Mouse (Mus musculus) retina, postnatal 1 day (tissue): Measurements from ENCODE around the gene Bod1l.

Source experiments
- DNase-seq: peaks from one replicate; pipeline ENCODE4 v3.0.0-alpha.2; 2012

The Bod1l gene

DNA sequence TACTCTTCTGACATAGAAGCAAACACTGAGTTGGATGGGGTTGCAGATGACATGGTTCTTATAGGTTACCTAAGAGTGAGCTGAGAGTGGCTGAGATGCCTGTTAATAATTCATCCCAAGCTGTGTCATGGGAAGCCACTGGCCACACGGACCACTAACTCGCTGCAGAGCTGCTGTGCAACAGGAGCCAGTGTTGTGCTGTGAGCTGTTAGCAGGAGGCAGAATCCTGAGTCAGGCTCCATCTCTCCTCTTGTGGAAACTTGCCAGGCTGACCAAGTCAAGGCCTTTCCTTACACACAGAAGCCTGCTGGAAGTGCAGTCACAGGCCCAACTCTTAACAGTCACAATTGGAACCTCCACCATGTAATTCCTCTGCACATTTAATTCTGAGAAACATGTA is 53.6 kb downstream of the Bod1l start:
- no peak for DNase-seq

DNA sequence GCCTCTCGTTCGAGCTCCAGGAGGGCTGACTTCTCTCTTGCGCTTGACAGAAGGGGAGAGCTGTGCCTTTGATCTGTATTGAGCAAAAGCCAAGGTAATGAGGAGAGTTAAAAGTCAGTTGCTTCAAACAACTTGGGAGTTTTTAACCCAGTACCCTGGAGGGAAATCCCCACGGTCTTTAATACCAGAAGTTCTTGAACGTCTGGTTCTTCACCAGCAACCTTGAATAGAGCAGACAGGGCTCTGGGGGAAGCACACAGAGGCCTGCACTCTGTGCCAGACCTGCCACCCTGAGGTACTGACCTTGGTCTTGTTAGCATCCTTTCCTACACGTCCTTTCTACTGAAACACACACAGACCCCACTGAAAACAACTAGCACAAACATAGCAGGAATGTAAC is 55.2 kb downstream of the Bod1l start:
- DNase-seq: no peak

DNA sequence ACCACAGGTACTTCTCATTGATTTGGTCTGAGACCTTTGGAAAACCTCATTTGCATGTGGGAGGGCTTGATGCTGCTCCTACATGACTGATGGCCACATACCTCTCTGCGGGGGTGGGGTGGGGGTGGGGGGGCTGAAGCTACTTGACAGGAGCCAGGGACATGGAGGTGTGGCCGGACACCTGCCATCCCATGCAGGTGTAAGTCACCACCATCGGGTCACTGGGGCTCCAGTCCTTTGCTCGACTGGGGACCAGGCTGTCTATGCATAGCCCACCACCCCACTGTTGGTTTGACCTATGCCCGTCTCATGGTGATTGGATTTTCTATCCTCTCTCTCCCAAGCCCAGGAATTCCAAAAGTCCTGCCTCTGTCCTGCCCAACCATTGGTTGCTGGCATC is 62.2 kb downstream of the Bod1l start:
- no peak for DNase-seq

DNA sequence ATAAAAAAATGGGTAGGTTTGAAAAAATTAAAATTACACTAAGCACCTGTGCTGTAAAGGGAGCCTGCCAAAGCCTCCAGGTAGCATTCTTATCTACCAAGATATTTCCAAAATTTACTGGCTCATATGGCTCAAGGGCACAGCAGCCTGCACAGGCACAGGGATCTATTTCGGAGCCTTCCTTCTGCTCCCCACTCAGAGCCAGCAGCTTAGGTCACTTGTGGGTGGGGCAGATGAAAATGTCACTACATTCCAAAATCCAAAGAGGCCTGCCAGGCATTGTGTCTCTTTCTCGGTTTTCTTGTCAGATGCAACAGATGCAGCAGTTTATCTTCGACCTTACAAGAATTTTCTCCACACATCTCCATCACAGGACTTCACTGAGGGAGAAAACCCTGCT is 64.1 kb downstream of the Bod1l start:
- DNase-seq: no peak

DNA sequence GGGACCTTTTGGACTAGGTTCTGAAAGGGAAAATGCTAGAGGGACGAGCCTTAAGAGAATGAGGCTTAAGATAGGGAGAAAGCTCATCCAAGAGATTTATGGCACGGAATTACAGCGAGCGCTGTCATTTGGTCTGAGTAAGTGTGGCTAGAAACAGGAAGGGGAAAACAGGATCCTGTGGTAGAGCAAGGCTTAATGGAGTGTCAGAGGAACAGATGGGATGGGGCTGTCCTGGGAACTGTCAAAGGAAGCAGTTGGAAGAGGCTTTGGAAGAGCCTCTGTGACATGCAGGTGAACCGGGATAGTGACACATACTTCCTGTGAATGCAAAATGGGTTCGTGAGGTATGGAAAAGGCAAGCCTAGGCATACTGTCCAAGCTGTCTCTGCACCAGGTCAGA is 68.4 kb downstream of the Bod1l start:
- no peak for DNase-seq

DNA sequence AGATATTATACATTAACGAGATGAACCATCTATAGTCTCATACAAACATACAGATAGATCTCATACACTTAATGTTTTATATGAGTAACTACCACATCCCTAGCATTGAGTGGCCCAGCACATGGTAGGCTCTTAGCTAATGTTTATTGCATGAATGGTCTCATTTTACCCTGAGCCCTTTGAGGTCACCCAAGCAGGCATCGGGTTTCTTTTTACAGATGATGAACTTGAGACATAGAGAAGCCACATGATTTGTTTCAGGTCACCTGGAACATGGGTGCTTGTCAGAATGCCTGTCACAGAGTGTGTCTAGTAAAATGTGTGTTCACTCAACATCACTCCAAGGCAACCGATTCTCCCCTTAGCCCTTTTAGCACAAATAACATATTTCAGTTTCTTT is 68.8 kb downstream of the Bod1l start:
- DNase-seq: no peak

DNA sequence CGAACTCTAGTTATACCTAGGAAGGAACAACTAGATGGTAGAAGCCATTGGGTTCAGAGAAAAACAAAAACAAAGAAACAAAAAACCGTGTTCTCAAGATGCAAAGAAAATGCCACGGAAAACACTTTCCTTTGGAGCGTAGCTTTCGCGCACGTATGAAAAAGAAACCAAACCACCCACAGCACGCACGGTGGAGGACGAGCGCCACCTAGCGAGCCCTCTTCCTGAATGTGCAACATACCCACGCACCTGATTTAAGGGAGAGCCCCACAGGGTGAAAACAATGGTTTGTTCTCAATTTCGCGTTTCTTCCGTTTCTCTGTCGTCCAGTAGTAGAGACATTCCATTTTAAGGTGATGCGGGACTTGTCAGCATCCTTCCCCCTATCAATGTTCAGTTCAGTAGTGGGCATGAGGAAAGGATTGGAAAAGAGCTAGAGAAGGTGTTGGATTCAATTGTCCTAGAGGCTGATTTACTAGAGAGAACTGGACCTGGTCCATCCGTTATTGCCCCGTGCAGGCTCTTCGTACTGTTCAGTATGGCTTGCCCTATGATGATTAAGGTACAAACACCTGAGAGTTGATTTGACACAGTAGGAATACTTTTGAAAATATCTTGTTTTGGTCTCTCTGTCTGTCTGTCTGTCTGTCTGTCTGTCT is 75.6 kb downstream of the Bod1l start:
- peak; percentile 89 for DNase-seq

DNA sequence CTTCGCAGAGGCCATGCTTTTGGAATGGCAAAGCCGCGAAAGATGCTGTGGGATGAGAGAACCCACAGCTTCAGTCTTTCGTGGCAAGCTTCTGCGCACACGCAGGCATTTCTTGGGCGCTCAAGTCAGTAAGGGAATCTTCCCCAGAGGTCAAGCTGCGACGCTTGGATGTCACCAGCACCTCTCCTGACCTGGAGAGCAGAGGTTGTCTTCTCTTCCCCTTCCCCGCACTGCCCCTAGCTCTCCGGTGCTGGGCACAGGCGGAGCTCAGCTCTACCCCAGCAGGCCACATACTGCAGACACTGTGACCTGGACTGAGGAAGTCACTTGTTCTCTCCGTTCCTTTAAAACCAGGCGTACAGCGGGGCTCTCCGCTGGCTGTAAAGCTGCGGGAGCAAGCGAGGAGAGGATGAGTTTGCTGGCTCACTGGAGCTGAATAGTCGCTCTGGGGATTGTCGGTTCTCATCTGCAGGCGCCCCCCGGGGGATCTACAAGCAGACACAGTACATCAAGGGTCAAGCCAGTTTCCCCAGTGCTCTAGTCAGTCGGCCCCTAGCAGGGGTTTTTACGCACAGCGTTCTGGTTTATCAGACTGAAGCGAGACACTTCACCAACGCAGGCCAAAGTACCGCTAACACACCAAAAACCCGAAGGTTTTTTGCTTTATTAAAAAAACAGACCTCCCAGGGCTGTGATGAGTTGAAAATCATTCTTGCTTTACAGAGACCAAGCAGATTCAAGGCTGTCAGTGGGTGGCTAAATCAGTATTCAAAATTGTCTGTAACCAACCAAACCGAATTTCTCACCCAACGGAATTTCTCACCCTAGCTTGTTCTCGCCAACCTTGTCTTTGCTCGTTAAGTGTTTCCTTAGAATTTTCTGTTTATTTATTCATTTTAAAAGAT is 76.6 kb downstream of the Bod1l start:
- DNase-seq: peak; percentile 53

DNA sequence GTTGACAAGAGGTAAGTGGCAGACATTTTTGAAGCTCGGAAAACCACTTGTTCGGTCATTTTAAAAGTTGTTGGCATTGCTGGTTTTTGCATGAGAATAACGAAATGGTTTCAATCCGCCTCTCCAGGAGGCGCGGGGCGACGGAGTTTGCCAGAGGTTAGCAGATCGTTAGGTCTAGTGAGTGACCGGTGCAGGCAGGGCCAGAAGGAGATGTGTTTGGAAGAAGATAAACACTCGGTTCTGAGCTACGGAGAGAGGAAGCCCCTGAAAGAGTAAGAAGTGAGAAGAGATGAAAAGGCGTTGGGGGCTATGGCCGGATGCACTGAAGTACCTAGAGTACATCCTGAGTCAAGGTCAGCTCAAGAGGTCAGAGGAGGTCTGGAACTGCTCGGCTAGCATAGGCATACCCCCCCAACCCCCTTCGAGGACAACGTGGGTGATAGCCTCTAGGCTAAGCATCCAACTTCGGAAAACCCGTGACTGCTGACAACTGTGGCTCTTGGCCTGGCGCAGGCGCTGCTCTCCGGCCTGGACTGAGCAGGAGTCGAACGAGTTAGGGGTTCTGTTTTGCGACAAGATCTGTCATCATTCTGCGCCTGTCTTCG is 77.6 kb downstream of the Bod1l start:
- DNase-seq: no peak

DNA sequence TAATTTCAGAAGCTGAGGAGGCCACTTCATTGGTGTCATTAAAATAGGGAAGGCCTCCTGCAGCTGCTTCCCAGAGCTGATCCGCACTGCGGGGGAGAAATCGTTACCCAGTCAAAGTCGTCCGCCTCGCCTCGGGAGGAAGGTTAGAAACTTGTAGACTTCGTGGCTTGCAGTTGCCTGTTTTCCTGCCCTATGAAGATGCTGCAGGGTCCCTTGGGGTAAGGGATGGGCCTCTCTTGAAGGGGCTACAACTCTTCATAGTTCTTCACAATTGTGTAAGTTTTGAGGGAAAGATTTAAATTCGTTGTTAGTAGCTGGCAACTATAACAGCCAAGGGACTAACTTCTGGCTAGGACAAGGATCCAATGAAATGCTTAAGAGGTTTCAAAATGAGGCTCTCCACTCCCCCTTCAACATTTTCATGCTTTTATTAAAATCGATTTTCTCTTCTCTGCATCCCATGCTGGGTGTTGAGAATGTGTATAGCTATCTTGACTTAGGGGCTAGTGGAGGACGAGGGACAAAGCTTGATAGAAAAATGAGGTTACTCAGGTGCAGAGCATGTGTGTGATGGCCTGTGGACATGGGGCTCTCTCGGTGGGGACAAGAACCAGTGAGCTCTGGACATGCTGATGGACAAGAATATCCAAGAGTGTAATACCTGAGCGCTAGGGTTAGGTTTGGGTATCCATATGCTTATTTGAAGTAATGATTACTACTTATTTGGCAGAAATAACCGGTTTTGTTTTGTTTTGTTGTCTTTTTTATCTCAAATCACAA is 78.3 kb downstream of the Bod1l start:
- DNase-seq: peak; percentile 56

DNA sequence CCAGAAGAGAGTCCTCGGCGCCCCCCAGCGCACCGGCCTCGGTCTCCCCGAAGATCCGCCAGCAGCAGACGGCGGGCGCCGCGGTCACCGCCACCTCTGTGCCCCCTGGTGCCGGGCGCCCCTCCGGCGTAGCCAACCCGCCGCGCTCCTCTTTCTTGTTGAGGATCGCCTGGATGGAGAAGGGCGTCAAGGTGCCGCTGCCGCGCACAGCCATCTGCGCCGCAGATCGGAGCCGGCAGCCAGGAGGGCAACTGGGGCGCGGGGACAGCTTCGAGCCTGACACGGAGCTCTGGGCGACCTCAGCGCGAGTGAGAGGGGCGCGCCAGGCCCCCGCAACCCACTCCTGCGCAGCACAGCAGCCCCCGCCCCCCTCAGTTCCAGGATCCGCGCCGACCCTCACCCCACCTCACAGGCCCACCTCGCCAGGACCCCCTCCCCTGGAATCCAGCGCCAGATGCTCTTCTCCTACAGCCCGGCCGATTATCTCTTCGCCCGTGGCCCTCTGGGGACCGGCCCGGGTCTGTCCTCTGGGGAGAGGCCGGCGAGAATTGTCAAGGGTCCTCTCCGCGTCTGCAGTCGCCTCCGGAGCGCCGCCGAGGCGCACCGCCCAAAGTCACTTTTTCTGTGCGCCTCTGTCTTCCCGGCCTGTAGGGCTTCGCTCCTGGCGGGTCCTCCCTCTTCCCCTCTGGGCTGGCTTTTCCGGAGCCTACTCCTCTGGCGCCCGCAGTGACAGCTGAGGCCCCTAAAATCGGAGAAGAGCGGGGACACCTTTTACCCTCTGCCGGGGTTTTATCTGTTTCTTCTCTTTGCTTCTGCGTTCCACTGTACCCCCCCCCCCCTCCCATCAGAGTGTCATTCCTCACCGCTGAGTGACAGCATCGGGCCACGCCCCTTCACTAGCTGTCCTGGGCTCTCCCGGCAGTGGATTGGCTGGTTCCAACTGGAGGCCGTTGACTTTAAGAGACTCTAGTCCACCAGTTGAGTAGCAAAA is 80.1 kb downstream of the Bod1l start, which contains the start of gene Nkx3-2:
Gene Nkx3-2, minus strand, starts transcription at position 771 of the 991 bp plus-strand sequence.
- DNase-seq: peak; percentile 54

DNA sequence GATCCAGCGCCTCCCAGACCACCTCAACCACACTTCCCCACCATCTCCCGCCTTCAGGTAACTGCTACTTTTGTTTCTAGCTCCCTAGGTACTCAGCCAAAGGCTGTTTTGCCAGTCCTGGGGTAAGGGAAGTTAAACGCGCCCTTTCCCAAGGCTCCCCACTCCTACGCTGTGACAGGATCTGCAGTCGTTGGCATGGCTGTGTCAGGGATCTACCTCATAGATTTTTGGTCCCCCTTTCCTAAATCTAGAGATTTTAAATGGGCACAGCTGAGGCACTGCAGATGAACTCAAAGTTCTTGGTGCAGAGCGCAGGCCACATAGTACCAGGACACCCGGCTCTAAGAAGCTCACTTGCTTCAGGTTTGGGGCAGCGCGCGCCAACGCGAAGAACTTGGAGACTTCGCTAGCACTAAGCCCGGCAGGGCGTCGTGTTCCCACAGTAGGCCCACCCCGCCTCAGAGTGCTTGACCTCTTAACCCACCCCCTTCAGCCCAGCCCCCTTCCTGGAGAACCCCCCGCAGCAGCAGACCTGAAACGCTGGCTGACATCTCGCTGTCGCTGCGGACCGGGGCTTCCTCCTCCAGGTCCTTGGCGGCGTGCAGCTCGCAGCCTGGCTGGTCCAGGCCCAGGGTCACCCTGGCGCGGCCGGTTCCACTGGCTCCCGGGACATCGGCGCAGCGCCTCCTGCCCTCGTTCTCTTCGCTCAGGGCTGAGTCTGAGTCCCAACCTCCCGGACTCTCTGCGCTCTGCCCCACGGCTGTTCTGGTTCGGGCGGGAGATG is 81.0 kb downstream of the Bod1l start:
- no peak for DNase-seq

DNA sequence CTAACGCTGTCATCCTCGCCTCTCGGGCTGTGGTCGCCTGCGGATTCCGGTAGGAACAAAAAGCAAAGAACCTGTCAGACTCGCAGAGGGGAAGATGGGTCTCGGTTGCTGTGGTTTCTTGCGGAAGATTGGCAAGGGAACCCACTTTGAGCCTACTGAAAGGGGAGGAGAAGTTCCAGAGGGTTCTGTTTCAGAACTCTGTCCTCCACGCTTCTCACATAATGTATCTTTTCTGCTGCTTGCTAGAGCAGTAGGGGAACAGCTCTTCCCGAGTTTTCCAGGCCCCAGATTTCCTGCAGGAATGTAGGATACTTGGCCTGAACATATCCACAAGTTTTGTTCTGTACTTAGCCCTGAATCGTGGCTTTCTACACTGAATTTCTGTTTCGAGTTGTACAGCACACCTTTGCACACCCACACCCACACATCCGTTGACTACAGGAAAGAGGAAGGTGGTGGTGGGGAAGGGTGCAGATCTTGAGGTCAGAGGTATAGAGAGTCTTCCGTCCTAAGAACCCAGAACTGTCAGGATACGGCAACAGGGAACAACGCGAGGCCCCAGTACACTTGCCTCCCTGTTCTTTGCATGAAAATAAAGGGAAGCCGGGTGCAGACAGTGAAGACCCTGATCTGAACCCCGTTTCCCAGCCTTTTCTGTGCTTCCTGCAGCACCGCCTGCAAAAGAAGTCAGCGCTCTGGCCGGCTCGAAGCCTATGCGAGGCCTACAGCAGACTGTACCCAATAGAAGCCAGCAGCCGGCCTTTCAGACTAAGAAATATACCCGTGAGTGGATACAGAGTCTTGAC is 81.8 kb downstream of the Bod1l start:
- DNase-seq: no peak

DNA sequence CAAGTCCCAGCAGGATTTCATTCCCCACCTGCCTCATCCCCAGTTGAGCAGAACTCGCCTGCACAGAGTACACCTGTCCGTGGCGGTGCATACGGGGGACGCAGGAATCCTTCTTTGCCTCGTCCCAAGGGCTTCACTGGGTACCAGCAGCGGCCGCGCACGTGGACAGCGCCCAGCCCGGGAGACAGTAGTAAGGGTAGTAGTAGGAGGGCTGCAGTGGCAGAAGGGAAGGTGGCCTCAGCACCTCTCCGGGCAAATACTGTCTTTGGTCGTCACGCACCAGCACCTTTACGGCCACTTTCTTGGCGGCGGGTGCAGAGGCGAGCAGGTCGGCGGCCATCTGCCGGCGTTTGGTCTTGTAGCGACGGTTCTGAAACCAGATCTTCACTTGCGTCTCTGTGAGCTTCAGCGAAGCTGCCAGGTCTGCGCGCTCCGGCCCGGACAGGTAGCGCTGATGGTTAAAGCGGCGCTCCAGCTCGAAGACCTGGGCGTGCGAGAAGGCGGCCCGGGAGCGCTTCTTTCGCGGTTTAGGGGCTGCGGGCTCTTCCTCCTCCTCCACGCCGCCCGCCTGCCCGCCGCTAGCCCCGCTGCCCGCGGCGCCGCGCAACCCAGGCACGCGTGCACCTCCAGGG is 82.5 kb downstream of the Bod1l start:
- DNase-seq: no peak

DNA sequence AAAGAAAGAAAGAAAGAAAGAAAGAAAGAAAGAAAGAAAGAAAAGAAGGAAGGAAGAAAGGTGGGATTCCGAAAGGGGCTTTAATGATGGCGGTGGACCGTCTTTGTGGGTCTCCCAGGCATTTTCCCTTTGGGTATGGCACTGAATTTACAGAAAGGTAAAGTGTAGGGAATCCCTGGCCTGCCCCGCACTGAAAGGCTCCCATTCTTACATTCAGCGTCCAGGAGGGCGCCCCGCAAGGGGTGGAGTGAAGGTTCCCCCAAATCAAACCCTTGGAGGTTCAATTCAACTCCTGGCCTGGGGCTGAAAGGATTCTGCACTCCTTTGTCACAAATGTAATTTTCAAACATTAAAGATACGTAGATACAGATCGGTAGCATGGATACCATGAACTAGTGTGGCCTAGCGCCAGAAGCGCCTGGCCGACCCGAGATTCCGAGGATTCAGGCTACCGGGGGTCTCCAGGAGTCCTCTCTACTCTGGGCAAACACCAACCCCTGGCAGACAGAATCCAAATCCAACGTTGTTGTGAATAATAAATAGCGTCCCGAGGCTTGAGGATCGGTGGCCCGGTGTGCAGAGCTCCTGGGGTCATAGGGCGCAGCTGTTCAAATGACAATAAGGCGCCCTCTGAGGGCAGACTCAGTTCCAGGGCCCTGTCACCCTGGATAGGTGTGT is 83.1 kb downstream of the Bod1l start:
- DNase-seq: no peak

DNA sequence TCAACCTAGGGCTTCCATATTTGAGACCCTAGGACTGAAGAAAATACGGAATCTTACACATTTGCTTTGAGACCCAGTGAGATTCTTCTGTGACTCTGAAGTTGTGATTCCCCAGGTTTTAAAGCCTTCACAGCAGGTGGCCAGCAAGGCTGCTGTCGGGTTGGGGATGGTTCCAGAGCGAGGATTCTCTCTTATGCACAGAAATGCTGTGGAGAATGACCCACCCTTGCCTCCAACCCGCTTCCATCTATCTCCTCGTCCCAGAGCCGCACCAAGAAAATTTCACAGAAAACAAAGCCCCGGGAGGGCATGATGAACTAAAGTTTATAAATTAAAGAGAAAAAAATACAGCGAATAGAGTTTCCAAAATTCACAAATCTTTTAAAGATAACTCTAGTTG is 84.0 kb downstream of the Bod1l start:
- DNase-seq: no peak

DNA sequence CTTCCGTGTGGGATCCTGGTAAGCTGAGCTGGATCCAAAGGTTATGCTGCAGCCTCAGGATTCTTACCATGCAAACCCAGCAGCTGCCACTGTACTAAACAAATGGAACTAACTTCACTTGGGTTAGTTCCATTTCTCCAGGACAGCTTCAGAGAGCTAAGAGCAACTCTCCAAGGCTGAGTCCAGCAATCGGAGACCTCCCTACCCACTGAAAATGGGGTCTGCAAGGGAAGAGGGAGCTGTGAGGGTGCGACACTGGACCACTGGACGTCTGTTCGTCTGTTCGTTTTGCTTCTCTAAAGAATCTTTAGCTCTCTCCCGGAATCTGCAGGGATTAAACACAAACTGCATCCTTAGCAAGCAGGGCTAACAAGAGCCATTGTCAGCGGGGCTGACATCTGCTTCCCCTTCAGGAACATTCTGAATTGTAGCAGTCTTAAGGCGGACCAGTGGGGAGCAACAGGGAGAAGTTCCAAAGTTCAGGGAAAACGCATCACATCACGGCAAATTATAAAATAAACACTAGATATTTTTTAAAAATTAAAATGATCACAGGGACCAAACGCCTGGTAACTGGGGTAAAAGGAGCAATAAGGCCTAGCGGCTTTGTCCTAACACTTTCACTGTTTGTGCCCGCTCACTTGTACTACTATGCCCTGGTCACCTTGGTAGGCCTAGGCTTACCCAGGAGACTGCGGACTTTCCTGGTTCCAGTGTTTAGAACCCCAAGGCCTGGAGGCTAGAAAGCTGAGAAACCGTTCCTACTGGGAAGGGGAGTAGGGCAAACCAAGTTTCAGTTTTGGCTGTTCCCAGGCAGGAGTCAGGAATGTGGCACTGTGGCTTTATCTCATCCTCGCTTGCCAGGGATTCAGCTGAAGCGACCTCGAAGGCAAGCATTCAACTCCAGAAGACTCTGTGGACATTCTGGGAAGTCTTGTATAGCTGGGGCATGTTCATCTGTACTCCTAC is 85.2 kb downstream of the Bod1l start:
- DNase-seq: no peak

DNA sequence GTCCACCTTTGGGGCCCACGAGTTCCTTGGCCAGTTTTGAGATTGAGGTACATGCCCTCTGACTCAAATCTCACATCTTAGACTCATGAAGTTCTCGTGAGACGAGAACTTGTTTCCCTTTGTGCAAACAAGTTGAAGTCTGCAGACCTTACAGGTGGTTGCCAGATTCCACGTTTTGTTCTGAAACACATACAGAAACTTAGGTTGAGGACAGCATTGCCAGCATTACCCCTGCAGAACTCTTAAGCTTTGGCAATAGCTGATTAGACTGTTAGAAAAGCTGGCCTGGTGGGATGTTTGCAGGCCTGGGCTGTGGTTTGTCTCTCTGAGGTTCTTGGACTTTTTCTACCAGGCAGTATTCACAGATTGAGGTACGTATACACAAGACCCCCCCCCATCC is 86.8 kb downstream of the Bod1l start:
- DNase-seq: no peak
